Mouse (Mus musculus): Measurements from ENCODE around the gene Foxn3.
A peak's percentile ranks its signal among the peaks of the same experiment; 100 is the strongest.

Gene Foxn3

GRCm38 (mm10) chr12:99522882-99523281 lies 40.5 kb downstream of the Foxn3 start:
- no peak for DNase-seq

- no peak for DNase-seq
Measured at GRCm38 (mm10) chr12:99519862-99520261, 43.5 kb downstream of the Foxn3 start.

DNA sequence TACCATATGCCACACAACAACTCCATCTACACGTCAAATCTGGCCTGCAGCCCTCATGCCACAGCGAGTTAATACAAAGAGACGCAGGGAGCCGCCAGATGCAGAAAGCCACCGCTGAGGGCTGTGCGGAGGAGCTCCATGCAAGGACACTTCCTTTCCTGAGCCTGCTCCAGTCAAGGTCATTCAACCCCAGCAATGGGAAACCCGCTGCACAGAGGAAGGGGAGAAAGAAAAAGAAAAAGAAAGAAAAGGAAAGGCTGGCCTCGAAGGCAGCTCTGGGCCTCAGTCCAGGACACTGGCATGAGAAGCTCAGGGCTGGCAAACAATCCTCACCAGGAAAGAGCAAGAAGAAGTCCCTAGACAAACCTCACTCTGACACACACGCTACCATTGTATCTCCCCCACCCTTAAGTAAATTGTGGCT lies 44.2 kb downstream of the Foxn3 start:
- DNase-seq = no peak

- no peak for DNase-seq
Measured at GRCm38 (mm10) chr12:99518640-99519039, 44.7 kb downstream of the Foxn3 start.

DNA sequence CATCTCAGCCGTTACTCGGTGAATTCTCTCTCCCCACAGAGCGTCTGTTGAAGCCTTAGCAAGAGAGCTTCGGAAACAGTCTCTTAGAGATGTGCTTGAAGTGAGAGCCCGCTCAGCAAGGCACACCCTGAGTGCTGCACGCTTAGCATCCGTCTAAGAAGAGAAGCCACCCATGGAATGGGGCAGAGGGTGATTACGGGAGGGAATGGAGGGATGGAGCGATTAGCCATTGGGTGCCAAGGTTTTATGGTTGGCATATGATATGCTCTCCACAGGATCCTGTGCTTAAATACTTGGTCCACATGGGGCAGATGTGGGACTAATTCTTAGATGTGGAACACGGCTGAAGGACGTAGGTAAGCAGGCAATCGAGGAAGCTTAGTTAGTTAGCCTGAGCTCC lies 45.3 kb downstream of the Foxn3 start:
- DNase-seq = no peak

- no peak for DNase-seq
Measured at GRCm38 (mm10) chr12:99517296-99517695, 46.1 kb downstream of the Foxn3 start.

DNA sequence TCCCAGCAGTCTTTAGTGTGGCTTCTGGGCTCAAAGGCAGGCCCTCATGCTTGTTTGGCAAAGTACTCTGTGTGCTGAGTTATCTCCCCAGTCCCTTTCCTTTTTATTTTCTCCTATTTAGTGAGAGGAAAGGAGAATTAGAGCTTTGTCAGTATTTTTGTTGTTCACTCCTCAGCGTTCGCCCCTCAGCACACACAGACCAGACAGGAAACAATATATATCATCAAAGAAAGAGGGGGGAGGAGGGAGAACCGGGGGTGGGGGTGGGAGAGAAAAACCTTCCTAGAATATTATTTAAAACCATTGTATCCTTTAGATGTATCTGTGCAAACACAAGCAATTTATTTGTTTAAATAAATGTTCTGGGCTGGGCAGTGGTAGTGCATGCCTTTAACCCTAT lies 47.9 kb downstream of the Foxn3 start:
- DNase-seq = no peak

GRCm38 (mm10) chr12:99511644-99512043 lies 51.7 kb downstream of the Foxn3 start:
- DNase-seq = no peak

DNA sequence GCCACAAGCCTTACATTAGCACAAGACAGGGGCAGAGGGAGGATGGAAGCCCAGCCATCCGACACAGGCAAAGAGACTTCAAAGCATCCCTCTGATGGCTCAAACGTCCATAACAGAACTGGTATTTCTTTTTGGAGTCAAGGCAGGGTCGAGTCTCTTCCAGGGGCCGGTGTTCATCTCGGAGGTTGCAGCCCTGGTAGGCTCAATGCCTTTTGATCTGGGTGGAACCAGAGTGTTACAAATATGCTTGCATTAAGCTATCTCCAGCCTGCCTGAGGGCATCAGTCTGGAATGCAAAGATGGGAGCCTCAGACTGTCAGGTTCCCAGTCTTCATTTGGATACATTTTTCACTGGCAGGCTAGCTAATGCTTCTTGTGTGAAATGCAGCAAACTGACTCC lies 52.6 kb downstream of the Foxn3 start:
- no peak for DNase-seq

DNA sequence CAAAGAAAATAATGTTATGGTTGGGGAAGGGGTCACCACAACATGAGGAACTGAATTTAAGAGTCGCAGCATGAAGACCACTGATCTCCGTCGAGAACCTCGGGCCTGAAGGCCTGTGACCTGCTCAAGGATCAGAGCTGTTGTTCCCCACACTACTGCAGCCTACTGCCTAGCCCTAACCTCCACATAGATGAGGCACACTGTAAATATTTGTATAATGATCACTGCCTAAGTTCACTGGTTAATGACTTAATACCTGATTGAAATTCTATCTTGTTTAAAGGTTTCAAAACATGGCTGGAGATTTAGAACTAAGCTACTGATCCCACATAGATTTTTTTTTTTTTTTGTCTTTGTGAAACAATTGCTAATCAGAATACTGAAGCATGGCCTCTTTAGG lies 61.2 kb downstream of the Foxn3 start:
- no peak for DNase-seq

GRCm38 (mm10) chr12:99498978-99499694 lies 64.2 kb downstream of the Foxn3 start:
- DNase-seq = no peak

DNA sequence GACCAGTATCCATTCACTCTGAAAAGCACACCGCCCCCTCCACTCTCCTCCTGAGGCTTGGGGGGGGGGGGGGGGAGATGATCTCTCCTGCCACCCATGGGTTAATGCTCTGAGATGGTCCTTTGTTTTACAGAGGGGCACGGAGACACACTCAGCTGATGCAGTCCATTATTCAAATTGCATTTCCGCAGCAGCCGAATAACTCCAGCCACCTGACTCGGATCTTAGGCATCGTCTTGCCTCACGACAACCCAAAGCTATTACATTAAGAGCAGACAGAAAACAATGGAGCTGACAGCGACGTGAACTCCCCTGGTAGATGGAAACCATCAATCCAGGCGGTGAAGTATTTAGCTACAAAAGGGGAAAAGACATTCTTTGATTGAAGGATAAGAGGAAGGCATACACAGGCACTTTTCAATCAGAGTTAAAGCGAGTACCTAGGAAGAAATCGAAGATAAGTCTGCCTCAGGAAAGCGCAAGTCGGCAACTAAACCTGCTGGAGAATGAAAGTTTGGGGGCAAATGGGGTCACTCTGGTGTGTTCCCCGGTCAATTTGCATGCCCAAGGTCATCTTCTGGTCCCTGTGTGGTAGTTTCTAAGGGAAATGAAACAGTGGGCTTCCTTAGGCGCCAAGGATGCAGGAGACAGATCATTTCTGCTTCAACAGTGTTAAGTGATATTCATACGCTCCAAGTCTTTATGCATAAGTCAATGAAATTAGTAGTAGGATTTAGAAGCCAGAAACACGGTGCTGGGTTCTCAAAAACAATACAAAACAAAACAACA lies 65.0 kb downstream of the Foxn3 start:
- no peak for DNase-seq

DNA sequence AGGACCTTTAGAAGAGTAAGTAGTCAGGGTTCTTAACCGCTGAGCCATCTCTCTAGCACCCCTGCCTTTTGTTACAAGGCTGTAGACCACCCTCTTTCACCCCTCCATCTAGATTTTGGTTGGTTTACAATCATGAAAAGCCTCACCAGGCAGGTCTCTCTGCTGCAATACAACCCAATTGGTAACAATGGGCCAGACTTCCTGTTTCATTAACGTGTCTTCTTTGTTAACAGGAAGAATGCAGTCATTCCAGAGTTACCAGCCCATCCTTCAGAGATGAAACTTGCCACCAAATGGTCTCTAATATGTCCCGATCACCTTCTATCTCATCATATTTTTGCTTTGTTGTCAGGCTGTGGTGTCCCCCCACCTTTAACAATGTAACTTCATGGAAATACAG lies 66.4 kb downstream of the Foxn3 start:
- no peak for DNase-seq

DNA sequence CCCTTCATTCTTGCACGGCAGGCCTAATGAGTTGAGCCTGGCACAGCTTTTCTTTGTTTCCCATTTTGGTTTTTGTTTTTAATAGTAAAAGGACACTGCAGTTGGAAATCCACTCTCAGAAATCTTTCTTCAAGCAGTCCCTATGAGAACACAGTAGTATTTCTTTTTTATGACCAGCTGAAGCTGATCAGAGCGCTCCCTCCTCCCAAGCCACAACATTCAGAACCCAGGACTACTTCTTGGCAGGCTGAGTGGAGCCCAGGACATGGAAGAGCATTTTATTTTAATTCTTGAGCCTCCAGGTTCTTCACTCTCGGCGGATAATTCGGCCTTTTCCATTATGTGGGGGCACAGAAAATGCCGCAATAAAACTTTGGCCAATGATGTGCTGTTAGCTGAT lies 73.2 kb downstream of the Foxn3 start:
- DNase-seq = no peak

- no peak for DNase-seq
Measured at GRCm38 (mm10) chr12:99489001-99489592, 74.3 kb downstream of the Foxn3 start.

GRCm38 (mm10) chr12:99480372-99480771 lies 83.0 kb downstream of the Foxn3 start:
- DNase-seq = no peak

DNA sequence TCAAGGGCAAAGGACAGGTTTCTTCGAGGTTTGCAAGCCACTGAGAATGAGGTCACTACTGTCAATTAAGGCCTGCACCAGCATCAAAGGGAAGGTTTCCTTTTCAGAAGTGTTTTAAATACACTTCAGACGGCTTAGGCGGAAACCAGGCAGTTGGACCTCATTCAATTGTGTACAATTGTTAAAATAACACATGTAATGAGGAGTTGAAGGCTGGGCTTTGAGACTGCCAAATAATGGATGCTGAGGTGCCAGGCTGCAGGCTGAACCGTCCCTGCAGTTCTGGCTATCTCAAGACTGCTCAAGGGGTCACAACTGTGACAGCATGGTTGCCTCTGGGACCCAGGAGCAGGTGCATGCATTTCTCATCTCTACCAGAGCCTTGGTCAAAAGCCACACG lies 89.2 kb downstream of the Foxn3 start:
- no peak for DNase-seq

DNA sequence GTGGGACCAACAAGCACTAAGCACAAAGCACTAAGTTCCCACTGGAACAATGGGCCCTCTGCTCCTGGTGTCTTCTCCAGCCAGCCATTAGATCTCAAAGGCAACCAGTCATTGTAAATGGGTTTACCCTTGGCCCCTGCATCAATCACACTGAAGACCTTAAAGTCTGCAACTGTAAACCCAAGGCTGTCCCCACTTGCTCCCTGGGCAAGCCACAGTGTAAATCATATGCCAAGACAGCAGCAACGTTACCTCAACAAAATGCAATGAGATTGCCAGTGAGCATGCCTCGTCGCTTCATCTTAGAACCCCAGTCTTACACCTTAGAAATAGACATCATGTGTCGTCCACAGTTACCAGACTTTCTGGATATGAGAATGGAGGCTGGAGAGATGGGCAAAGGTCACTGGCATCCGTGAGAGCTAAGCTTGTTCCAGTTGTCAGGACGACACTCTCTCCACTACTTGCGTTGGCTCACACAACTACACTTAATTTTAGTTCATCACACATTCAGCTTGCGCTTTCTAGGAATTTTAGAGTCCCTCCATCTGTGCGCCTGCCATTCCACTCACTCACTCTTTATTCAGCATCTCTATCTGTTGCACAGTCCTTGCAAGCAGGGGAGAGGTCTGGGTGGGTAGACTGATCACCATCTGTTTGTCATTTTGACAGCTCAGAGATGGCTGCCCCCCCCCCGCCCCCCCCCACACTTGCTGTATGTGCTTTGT lies 89.8 kb downstream of the Foxn3 start:
- DNase-seq = no peak

DNA sequence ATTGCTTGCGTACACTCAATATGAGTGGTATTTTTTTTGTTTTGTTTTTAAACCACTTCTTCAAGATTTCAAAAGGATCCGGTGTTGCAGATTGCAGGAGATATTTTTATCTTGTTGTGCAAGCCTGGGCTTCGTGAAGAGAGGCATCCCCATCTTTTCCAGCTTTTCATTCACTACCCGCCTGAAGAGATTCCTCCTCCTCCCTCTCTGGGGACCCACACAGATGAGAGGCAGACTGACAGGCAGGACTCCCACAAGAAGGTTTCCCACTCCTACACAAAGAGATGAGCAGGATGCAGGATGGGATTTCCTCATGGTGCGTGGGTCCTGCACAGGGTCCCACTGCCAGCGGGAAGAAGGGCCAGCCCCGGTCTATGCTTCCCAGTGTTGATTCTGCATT lies 92.0 kb downstream of the Foxn3 start:
- DNase-seq = no peak

- peak; percentile 15 to 40 for DNase-seq
Measured at GRCm38 (mm10) chr12:99467884-99468311, 95.5 kb downstream of the Foxn3 start.

DNA sequence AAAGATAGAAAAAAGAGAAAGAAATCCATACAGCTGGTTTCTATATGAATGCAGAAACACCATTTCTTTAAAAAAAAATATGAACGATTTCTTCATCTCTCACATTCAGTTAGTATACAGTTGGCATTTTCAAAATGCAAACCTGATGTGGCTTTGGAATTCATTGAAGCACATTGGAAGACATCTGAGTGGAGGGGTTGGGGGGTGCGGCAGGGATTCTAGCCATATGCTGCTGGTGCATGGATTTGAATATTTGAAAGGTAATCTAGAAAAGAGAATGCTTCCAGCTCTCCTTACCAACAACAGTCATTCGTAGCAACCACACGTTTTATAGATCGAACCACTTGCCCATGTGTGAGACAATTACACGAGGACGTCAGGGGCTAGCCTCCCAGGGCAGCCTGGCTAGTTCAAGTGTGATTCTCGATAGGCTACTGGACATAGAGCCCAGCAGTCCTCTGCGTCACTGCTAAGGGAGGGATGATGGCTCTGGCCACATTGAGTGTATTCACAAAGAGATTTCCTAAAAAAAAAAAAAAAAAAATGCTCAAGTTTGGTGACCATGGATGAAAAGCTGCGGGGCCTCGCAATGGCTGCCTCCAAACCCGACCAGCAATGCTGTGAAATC lies 96.0 kb downstream of the Foxn3 start:
- DNase-seq = no peak

DNA sequence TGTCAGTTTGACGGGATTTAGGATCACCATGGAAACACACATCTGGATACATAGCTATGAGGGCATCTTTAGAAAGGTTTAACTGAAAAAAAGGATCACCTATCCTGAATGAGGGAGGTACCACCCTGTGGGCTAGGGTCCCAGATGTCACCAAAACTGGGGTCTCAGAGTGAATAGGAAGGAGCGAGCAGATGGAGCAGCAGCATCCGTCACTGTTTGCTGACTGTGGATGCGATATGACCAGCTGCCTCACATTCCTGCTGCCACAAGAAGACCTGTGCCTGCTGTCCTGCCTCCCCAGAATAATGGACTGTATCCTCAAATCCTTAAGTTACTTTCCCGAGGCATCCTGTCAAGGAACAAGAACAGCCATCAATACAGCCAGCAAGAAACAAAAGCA lies 97.0 kb downstream of the Foxn3 start:
- DNase-seq = no peak

GRCm38 (mm10) chr12:99464291-99464690 lies 99.1 kb downstream of the Foxn3 start:
- no peak for DNase-seq

All from thymus, postnatal 36 days (tissue).